Mouse (Mus musculus) kidney, embryonic 15.5 days (tissue): ENCODE data around the gene Arhgap45. TPM values are rescaled to one million over a fixed set of nuclear protein-coding genes. Genes with fewer than 3 reads are reported as not detected.

Experiments
- ATAC-seq: fragments of 200-750 bp; cut with Nextera tagmentation; replicated peaks from 2 replicates; pipeline ENCODE4 v1.8.0; 2017; ENCODE audit warnings: moderate TSS enrichment; ENCODE audit not compliant: low FRiP score
- H3K27ac ChIP-seq: fragments of 300-500 bp; sonication (generic); 2 replicates; pipeline ENCODE4 v1.5.1; 2015; ENCODE audit warnings: mild to moderate bottlenecking, inconsistent platforms
- H3K27me3 ChIP-seq: fragments of 300-500 bp; sonication (generic); 2 replicates; pipeline ENCODE4 v1.6.1; 2015; ENCODE audit warnings: inconsistent platforms
- H3K36me3 ChIP-seq: fragments of 300-500 bp; sonication (generic); 2 replicates; pipeline ENCODE4 v1.6.1; 2015; ENCODE audit warnings: inconsistent platforms
- H3K4me1 ChIP-seq: fragments of 300-500 bp; sonication (generic); 2 replicates; pipeline ENCODE4 v1.6.1; 2015; ENCODE audit warnings: inconsistent platforms
- H3K4me2 ChIP-seq: fragments of 300-500 bp; sonication (generic); 2 replicates; pipeline ENCODE4 v1.6.1; 2015; ENCODE audit warnings: moderate library complexity, mild to moderate bottlenecking, inconsistent platforms
- H3K4me3 ChIP-seq: fragments of 300-500 bp; sonication (generic); replicated peaks from 2 replicates; pipeline ENCODE4 v1.5.1; 2015; ENCODE audit warnings: mild to moderate bottlenecking, inconsistent platforms
- H3K9ac ChIP-seq: fragments of 300-500 bp; sonication (generic); 2 replicates; pipeline ENCODE4 v1.6.1; 2015; ENCODE audit warnings: mild to moderate bottlenecking, inconsistent platforms
- H3K9me3 ChIP-seq: fragments of 300-500 bp; sonication (generic); replicated peaks from 2 replicates; pipeline ENCODE4 v1.6.1; 2016; ENCODE audit warnings: inconsistent platforms
- WGBS: fragments of 180-500 bp; shearing (Covaris S2); methylation state at CpG from one replicate; pipeline ENCODE4 v1.1.7; 2015; ENCODE audit warnings: mixed read lengths; 5-methylcytosine and 5-hydroxymethylcytosine counted together
- polyA plus RNA-seq: library from polyadenylated mRNA; unstranded; fragments of >200 nt; fragmentation: Nextera tagmentation; extraction: Ambion mirVana; gene quantifications from 2 replicates; pipeline ENCODE4 v1.2.1, GENCODE M21; 2015

Gene Arhgap45
- polyA plus RNA-seq, result 8.7 and 10.0 TPM in 2 replicates

GRCm38 (mm10) chr10:80016511-80016910, at the start of gene Arhgap45:
Gene Arhgap45 (plus strand): TSS chr10:80016653.
- no peak within 1 kb of the TSS; the same call in 1 of the 2 replicates for H3K4me3 ChIP-seq
- WGBS, result 69% methylated on average over 11 of the region's 11 CpGs

GRCm38 (mm10) chr10:79966886-79967400, 49.5 kb upstream of the Arhgap45 start:
- WGBS, result 91% methylated on average over 5 of the region's 5 CpGs

More at GRCm38 (mm10) chr10:80016511-80016910, at the start of gene Arhgap45:
- H3K9me3 ChIP-seq, result no peaks in the 10 kb centered on the region
- ATAC-seq, result no peak
- no peak within 1 kb of the TSS for H3K9ac ChIP-seq
- no peak within 1 kb of the TSS for H3K4me2 ChIP-seq
- no peak within 1 kb of the TSS for H3K27ac ChIP-seq
- H3K36me3 ChIP-seq, result peaks cover 4% of the 10 kb centered on the region
- H3K27me3 ChIP-seq, result peaks cover 50% of the 10 kb centered on the region
- peaks cover 36% of the 10 kb centered on the region for H3K4me1 ChIP-seq

GRCm38 (mm10) chr10:79968181-79968580, 48.3 kb upstream of the Arhgap45 start:
- 86% methylated on average over 1 of the region's 1 CpGs for WGBS
- peaks cover 29% of the 10 kb centered on the region for H3K27me3 ChIP-seq
- peaks cover 20% of the 10 kb centered on the region for H3K4me1 ChIP-seq
- no peak for ATAC-seq
- H3K27ac ChIP-seq, result no peak overlapping the region
- no peak overlapping the region for H3K9ac ChIP-seq
- no peak overlapping the region for H3K4me3 ChIP-seq
- H3K9me3 ChIP-seq, result no peaks in the 10 kb centered on the region
- no peak overlapping the region for H3K4me2 ChIP-seq
- H3K36me3 ChIP-seq, result peaks cover 56% of the 10 kb centered on the region

More at GRCm38 (mm10) chr10:79966886-79967400, 49.5 kb upstream of the Arhgap45 start:
- Histone ChIP-seq H3K27ac (no peak overlapping the region), H3K9me3 (no peaks in the 10 kb centered on the region), H3K36me3 (peaks cover 69% of the 10 kb centered on the region), H3K4me2 (no peak overlapping the region), H3K9ac (no peak overlapping the region), H3K4me1 (peaks cover 15% of the 10 kb centered on the region), H3K27me3 (peaks cover 21% of the 10 kb centered on the region), H3K4me3 (no peak overlapping the region)
- no peak for ATAC-seq

DNA sequence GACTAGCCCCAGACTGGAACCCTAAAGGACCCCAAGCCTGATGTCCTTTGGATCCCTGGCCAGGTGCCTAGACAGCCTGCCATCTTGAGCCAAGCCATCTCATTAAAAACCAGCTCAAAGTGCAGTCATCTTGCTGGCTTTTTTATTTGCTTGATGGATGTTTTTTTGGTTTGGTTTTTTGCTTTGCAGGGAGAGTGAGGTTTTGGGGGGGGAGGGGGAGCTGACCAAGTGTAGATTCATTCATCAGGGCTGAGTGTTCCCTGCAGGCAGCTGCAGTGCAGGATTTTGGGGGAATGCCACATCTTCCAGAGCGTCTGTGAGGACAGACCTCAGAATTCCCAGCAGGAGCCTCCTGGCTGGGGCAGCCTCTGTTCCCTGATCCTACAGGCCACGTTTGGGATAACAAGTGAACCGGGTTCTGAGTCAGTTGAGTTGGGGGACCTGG, 47.3 kb upstream of the Arhgap45 start:
- peaks cover 52% of the 10 kb centered on the region for H3K36me3 ChIP-seq
- no peak for ATAC-seq
- 7% methylated on average over 3 of the region's 3 CpGs for WGBS
- no peak overlapping the region for H3K9ac ChIP-seq
- peaks cover 20% of the 10 kb centered on the region for H3K4me1 ChIP-seq
- H3K4me3 ChIP-seq, result no peak overlapping the region
- no peaks in the 10 kb centered on the region for H3K9me3 ChIP-seq
- H3K27me3 ChIP-seq, result peaks cover 29% of the 10 kb centered on the region
- H3K27ac ChIP-seq, result no peak overlapping the region
- H3K4me2 ChIP-seq, result no peak overlapping the region

GRCm38 (mm10) chr10:79970415-79971182, 45.9 kb upstream of the Arhgap45 start, which contains the start of gene Grin3b:
Gene Grin3b (plus strand): TSS chr10:79970715.
- WGBS, result 8% methylated on average over 46 of the region's 47 CpGs
- peak; percentile 16; the same call in 1 of the 2 replicates for ATAC-seq

DNA sequence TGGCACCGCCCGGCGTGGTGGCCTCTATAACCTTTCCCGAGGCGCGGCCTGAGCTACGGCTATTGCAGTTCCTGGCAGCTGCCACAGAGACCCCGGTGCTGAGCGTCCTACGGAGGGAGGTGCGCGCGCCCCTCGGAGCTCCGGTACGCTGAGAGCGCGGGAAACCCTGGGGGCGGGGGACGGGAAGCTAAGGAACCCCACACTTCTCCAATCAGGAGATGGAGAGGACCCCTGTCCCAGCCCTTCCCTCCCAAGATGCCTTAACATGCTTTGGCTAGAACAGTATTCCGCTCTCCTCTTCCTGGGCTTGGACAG, 45.3 kb upstream of the Arhgap45 start:
- Histone ChIP-seq H3K27me3 (peaks cover 29% of the 10 kb centered on the region), H3K4me2 (peak overlapping the region; percentile 92), H3K4me3 (peak overlapping the region; percentile 45), H3K36me3 (peaks cover 51% of the 10 kb centered on the region), H3K27ac (no peak overlapping the region), H3K9ac (peak overlapping the region; percentile 47), H3K9me3 (no peaks in the 10 kb centered on the region), H3K4me1 (peaks cover 23% of the 10 kb centered on the region)
- 3% methylated on average over 21 of the region's 21 CpGs for WGBS
- 0 out of 2 replicates have a peak, but pooled peaks have one; percentile 1 for ATAC-seq

More at GRCm38 (mm10) chr10:79970415-79971182, 45.9 kb upstream of the Arhgap45 start, which contains the start of gene Grin3b:
- H3K4me3 ChIP-seq, result peak within 1 kb of the TSS; percentile 45
- peaks cover 23% of the 10 kb centered on the region for H3K4me1 ChIP-seq
- H3K9ac ChIP-seq, result peak within 1 kb of the TSS; percentile 47
- peak within 1 kb of the TSS; percentile 92 for H3K4me2 ChIP-seq
- H3K9me3 ChIP-seq, result no peaks in the 10 kb centered on the region
- peaks cover 29% of the 10 kb centered on the region for H3K27me3 ChIP-seq
- no peak within 1 kb of the TSS for H3K27ac ChIP-seq
- peaks cover 51% of the 10 kb centered on the region for H3K36me3 ChIP-seq

GRCm38 (mm10) chr10:79972831-79973230, 43.6 kb upstream of the Arhgap45 start:
- Histone ChIP-seq H3K4me3 (no peak overlapping the region), H3K9ac (no peak overlapping the region; the same call in 1 of the 2 replicates), H3K27me3 (peaks cover 29% of the 10 kb centered on the region), H3K4me2 (no peak overlapping the region), H3K36me3 (peaks cover 51% of the 10 kb centered on the region), H3K27ac (no peak overlapping the region), H3K4me1 (peaks cover 23% of the 10 kb centered on the region), H3K9me3 (no peaks in the 10 kb centered on the region)
- no peak for ATAC-seq
- 53% methylated on average over 14 of the region's 14 CpGs for WGBS

DNA sequence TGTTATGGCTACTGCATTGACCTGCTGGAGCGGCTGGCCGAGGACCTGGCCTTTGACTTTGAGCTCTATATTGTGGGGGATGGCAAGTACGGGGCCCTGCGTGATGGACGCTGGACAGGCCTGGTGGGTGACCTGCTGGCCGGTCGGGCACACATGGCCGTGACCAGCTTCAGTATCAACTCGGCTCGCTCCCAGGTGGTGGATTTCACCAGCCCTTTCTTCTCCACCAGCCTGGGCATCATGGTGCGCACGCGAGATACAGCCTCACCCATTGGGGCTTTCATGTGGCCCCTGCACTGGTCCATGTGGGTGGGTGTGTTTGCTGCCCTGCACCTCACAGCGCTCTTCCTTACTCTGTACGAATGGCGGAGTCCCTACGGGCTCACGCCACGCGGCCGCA, 42.4 kb upstream of the Arhgap45 start:
- no peak overlapping the region for H3K4me3 ChIP-seq
- ATAC-seq, result no peak; the same call in 1 of the 2 replicates
- peaks cover 29% of the 10 kb centered on the region for H3K27me3 ChIP-seq
- H3K36me3 ChIP-seq, result peaks cover 54% of the 10 kb centered on the region
- H3K9ac ChIP-seq, result no peak overlapping the region
- no peaks in the 10 kb centered on the region for H3K9me3 ChIP-seq
- no peak overlapping the region for H3K27ac ChIP-seq
- 88% methylated on average over 21 of the region's 21 CpGs for WGBS
- H3K4me2 ChIP-seq, result no peak overlapping the region
- peaks cover 23% of the 10 kb centered on the region for H3K4me1 ChIP-seq

- Histone ChIP-seq H3K4me3 (no peak overlapping the region), H3K27ac (no peak overlapping the region), H3K4me2 (no peak overlapping the region), H3K9me3 (no peaks in the 10 kb centered on the region), H3K9ac (no peak overlapping the region), H3K36me3 (peaks cover 59% of the 10 kb centered on the region), H3K4me1 (peaks cover 25% of the 10 kb centered on the region), H3K27me3 (peaks cover 27% of the 10 kb centered on the region)
- 77% methylated on average over 8 of the region's 8 CpGs for WGBS
- no peak for ATAC-seq
Measured at GRCm38 (mm10) chr10:79974668-79975067, 41.8 kb upstream of the Arhgap45 start.

DNA sequence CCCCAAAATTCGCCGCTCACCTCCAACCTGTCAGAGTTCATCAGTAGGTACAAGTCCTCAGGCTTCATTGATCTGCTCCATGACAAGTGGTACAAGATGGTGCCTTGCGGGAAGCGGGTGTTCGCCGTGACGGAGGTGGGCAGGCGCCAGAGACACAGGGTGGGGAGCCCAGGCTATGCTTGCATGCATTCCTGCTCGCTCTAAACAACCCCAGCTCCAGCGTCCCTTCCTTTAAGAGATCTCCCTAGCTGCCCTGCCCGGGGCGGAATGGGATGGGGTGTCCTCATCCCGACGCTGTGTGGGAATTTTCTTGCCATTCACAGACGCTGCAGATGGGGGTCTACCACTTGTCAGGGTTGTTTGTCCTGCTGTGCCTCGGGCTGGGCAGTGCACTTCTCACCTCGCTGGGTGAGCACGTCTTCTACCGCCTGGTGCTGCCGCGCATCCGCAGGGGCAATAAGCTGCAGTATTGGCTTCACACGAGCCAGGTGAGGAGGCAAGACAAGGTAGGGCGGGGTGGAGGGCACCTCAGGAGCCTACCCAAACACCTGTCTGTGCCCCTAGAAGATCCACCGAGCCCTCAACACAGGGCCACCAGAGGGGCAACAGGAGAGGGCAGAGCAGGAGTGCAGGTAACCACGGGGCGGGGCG, 40.3 kb upstream of the Arhgap45 start:
- no peak overlapping the region for H3K9ac ChIP-seq
- H3K4me3 ChIP-seq, result no peak overlapping the region
- H3K4me2 ChIP-seq, result no peak overlapping the region
- H3K9me3 ChIP-seq, result no peaks in the 10 kb centered on the region
- H3K27ac ChIP-seq, result no peak overlapping the region
- H3K36me3 ChIP-seq, result peaks cover 68% of the 10 kb centered on the region
- 86% methylated on average over 28 of the region's 28 CpGs for WGBS
- H3K27me3 ChIP-seq, result peaks cover 14% of the 10 kb centered on the region
- peaks cover 21% of the 10 kb centered on the region for H3K4me1 ChIP-seq
- no peak for ATAC-seq

DNA sequence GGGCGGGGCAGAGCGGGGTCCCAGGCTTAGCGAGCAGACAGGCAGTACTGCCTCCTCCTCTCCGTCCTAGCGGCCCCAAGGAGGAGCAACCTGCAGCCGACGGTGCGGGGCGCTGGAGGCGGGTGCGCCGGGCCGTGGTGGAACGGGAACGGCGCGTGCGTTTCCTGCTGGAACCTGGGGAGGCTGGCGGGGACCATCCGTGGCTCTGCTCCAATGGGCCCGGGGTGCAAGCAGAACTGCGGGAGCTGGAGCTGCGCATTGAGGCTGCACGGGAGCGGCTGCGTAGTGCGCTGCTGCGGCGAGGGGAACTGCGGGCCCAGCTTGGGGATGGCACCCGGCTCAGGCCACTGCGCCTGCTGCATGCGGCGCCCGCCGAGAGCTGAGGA, 39.7 kb upstream of the Arhgap45 start:
- no peak for ATAC-seq
- peaks cover 21% of the 10 kb centered on the region; the same call in 1 of the 2 replicates for H3K4me1 ChIP-seq
- H3K27ac ChIP-seq, result no peak overlapping the region
- no peak overlapping the region for H3K9ac ChIP-seq
- no peak overlapping the region for H3K4me3 ChIP-seq
- WGBS, result 79% methylated on average over 35 of the region's 36 CpGs
- H3K27me3 ChIP-seq, result peaks cover 10% of the 10 kb centered on the region
- H3K4me2 ChIP-seq, result no peak overlapping the region
- H3K36me3 ChIP-seq, result peaks cover 72% of the 10 kb centered on the region
- H3K9me3 ChIP-seq, result no peaks in the 10 kb centered on the region

DNA sequence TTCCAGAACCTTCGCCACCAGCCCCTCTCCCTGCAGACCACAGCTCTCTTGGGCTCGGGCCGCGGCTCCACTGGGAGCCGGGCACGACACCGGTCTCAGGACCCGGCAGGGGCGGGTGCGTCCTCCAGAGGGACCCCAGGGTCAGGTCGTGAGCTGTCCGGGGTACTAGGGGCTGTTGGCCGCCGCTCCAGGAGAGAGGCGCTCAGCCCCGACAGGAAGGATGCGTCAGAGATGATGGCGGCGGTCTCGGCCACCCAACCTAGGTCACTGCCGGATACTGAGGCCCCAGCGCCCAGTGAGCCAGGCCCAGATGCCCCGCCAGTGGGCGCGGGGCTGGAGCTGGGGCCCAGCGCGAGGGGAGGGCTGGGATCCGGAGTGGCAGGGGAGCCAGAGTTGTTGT, 39.1 kb upstream of the Arhgap45 start:
- 80% methylated on average over 28 of the region's 28 CpGs for WGBS
- no peaks in the 10 kb centered on the region for H3K9me3 ChIP-seq
- H3K27ac ChIP-seq, result no peak overlapping the region
- no peak overlapping the region for H3K9ac ChIP-seq
- H3K4me3 ChIP-seq, result no peak overlapping the region
- ATAC-seq, result no peak
- H3K4me1 ChIP-seq, result peaks cover 23% of the 10 kb centered on the region
- peaks cover 4% of the 10 kb centered on the region for H3K27me3 ChIP-seq
- H3K4me2 ChIP-seq, result no peak overlapping the region
- H3K36me3 ChIP-seq, result peaks cover 73% of the 10 kb centered on the region
